Comparison of ENCODE assay signal across 15 mouse cellular contexts in genomic region chr17:83902523-83902922, GRCm38 (mm10). TPM values are rescaled to one million over a fixed set of nuclear protein-coding genes. Genes with fewer than 3 reads are reported as not detected.
DNase-seq lines count a peak whose midpoint lies in the region; ATAC-seq and TF ChIP-seq lines count a peak whose summit lies in the region.
"Had no signal": no experiment of that assay in that cellular context is flagged by ENCODE, and none has a peak within 500 bp of the region (broad histone marks: within the 10 kb centered on the region; RNA-seq: fewer than 3 reads in every experiment).

No protein-coding gene starts in this region.

- 0 out of 2 replicates have a peak, but pooled peaks cover 6% of the 10 kb centered on the region for H3K27me3 ChIP-seq in hindbrain, embryonic 10.5 days (ENCODE audit: insufficient read depth, poor library complexity, severe bottlenecking)
- no peaks in the 10 kb centered on the region for H3K27me3 ChIP-seq in hindbrain, embryonic 12.5 days
- no peaks in the 10 kb centered on the region for H3K27me3 ChIP-seq in limb, embryonic 11.5 days (ENCODE audit: control insufficient read depth, insufficient read depth, low read length)
- H3K27me3 ChIP-seq in forebrain, embryonic 12.5 days = peaks cover 2% of the 10 kb centered on the region
- no peaks in the 10 kb centered on the region for H3K27me3 ChIP-seq in midbrain, postnatal 0 days (ENCODE audit: insufficient read depth, low read length)
- H3K27me3 ChIP-seq: hindbrain, embryonic 15.5 days; Patski had no signal

- H3K4me3 ChIP-seq in hindbrain, embryonic 10.5 days = no peak overlapping the region
- no peak overlapping the region for H3K4me3 ChIP-seq in hindbrain, embryonic 12.5 days
- H3K4me3 ChIP-seq in limb, embryonic 11.5 days (ENCODE audit: low read depth, low read length) = no peak overlapping the region
- H3K4me3 ChIP-seq in forebrain, embryonic 12.5 days (replicated peaks) = no peak overlapping the region
- no peak overlapping the region for H3K4me3 ChIP-seq in midbrain, postnatal 0 days (ENCODE audit: low read depth, low read length)
- H3K4me3 ChIP-seq: heart, adult 2 months; hindbrain, embryonic 15.5 days had no signal

- DNase-seq in hindbrain, embryonic 10.5 days (ENCODE audit: low spot score) = no peak
- peak; percentile 51 for DNase-seq in limb, embryonic 11.5 days (ENCODE audit: low spot score)
- DNase-seq in thymus, postnatal 0 days (ENCODE audit: low spot score) = peak; percentile 66
- no peak for DNase-seq in layer of hippocampus, postnatal 25 days (ENCODE audit: extremely low spot score in 1 of 2, low spot score in 1 of 2)
- no peak for DNase-seq in midbrain, postnatal 0 days (ENCODE audit: low spot score)
- DNase-seq: cerebellum, postnatal 36 days; heart, adult 2 months; kidney, adult 8-10 months; liver, postnatal 0 days had no signal

- TF ChIP-seq CTCF in midbrain, postnatal 0 days (IDR thresholded peaks at IDR 0.05) = no peak

- ATAC-seq in hindbrain, embryonic 12.5 days (ENCODE audit: low FRiP score) = no peak
- peak; percentile 17; the same call in 1 of the 2 replicates for ATAC-seq in common myeloid progenitor, adult 5-6 weeks (replicated peaks; ENCODE audit: low read depth, poor library complexity, severe bottlenecking)
- no peak for ATAC-seq in limb, embryonic 11.5 days (ENCODE audit: insufficient number of reproducible peaks, low FRiP score, low TSS enrichment, low read depth)
- no peak for ATAC-seq in forebrain, embryonic 12.5 days (ENCODE audit: low FRiP score)
- no peak for ATAC-seq in midbrain, postnatal 0 days (ENCODE audit: low FRiP score)
- ATAC-seq: liver, postnatal 0 days; Patski had no signal

- no peak overlapping the region for H3K4me2 ChIP-seq in hindbrain, embryonic 12.5 days (replicated peaks)
- H3K4me2 ChIP-seq in limb, embryonic 11.5 days (ENCODE audit: low read depth, severe bottlenecking) = no peak overlapping the region
- no peak overlapping the region for H3K4me2 ChIP-seq in forebrain, embryonic 12.5 days
- no peak overlapping the region for H3K4me2 ChIP-seq in midbrain, postnatal 0 days (ENCODE audit: low read depth, low read length, poor library complexity, severe bottlenecking)
- H3K4me2 ChIP-seq: hindbrain, embryonic 15.5 days had no signal

- WGBS in hindbrain, embryonic 10.5 days = 61% methylated on average over 3 of the region's 3 CpGs
- 61% methylated on average over 3 of the region's 3 CpGs for WGBS in hindbrain, embryonic 12.5 days
- WGBS in limb, embryonic 11.5 days = 37% methylated on average over 3 of the region's 3 CpGs
- 87% methylated on average over 3 of the region's 3 CpGs for WGBS in forebrain, embryonic 12.5 days
- WGBS in midbrain, postnatal 0 days = 79% methylated on average over 3 of the region's 3 CpGs

- peaks cover 23% of the 10 kb centered on the region for H3K4me1 ChIP-seq in hindbrain, embryonic 10.5 days (replicated peaks)
- peaks cover 9% of the 10 kb centered on the region; the same call in 1 of the 2 replicates for H3K4me1 ChIP-seq in hindbrain, embryonic 12.5 days
- H3K4me1 ChIP-seq in limb, embryonic 11.5 days (ENCODE audit: control insufficient read depth, insufficient read depth, low read length) = peaks cover 29% of the 10 kb centered on the region
- no peaks in the 10 kb centered on the region for H3K4me1 ChIP-seq in forebrain, embryonic 12.5 days
- no peaks in the 10 kb centered on the region; the same call in 1 of the 2 replicates for H3K4me1 ChIP-seq in midbrain, postnatal 0 days (ENCODE audit: insufficient read depth, low read length)

- no peaks in the 10 kb centered on the region for H3K36me3 ChIP-seq in hindbrain, embryonic 10.5 days
- no peaks in the 10 kb centered on the region for H3K36me3 ChIP-seq in hindbrain, embryonic 12.5 days
- no peaks in the 10 kb centered on the region for H3K36me3 ChIP-seq in limb, embryonic 11.5 days (ENCODE audit: control insufficient read depth, insufficient read depth, low read length)
- no peaks in the 10 kb centered on the region for H3K36me3 ChIP-seq in forebrain, embryonic 12.5 days (replicated peaks)
- no peaks in the 10 kb centered on the region for H3K36me3 ChIP-seq in midbrain, postnatal 0 days (ENCODE audit: insufficient read depth, low read length)
- H3K36me3 ChIP-seq: hindbrain, embryonic 15.5 days had no signal

- H3K9ac ChIP-seq in hindbrain, embryonic 12.5 days = no peak overlapping the region
- H3K9ac ChIP-seq in limb, embryonic 11.5 days (ENCODE audit: low read length) = no peak overlapping the region
- no peak overlapping the region for H3K9ac ChIP-seq in forebrain, embryonic 12.5 days
- H3K9ac ChIP-seq in midbrain, postnatal 0 days (replicated peaks; ENCODE audit: low read length, poor library complexity, severe bottlenecking) = no peak overlapping the region
- H3K9ac ChIP-seq: hindbrain, embryonic 15.5 days; liver, postnatal 0 days had no signal

- peak overlapping the region; percentile 60 for H3K27ac ChIP-seq in hindbrain, embryonic 10.5 days
- no peak overlapping the region for H3K27ac ChIP-seq in hindbrain, embryonic 12.5 days
- H3K27ac ChIP-seq in limb, embryonic 11.5 days (replicated peaks; ENCODE audit: low read depth, low read length) = peak overlapping the region; percentile 30; the same call in 1 of the 2 replicates
- H3K27ac ChIP-seq in forebrain, embryonic 12.5 days = no peak overlapping the region
- no peak overlapping the region for H3K27ac ChIP-seq in midbrain, postnatal 0 days (ENCODE audit: low read depth, low read length)
- H3K27ac ChIP-seq: hindbrain, embryonic 15.5 days had no signal

- no peaks in the 10 kb centered on the region for H3K9me3 ChIP-seq in hindbrain, embryonic 10.5 days
- no peaks in the 10 kb centered on the region for H3K9me3 ChIP-seq in hindbrain, embryonic 12.5 days (replicated peaks)
- H3K9me3 ChIP-seq in limb, embryonic 11.5 days (ENCODE audit: control insufficient read depth, low read length) = no peaks in the 10 kb centered on the region
- H3K9me3 ChIP-seq in forebrain, embryonic 12.5 days = no peaks in the 10 kb centered on the region
- 0 out of 2 replicates have a peak, but pooled peaks cover 2% of the 10 kb centered on the region for H3K9me3 ChIP-seq in midbrain, postnatal 0 days (ENCODE audit: low read length)
- H3K9me3 ChIP-seq: hindbrain, embryonic 15.5 days had no signal

RNA-seq across cellular contexts. Expression of gene Haao, which starts 54.8 kb away (rescaled TPM):
- polyA plus RNA-seq in hindbrain, embryonic 10.5 days (2016; fragmentation: Nextera tagmentation; extraction: Ambion mirVana) = 0.41 and 0.54 TPM in 2 replicates
- 0.30 TPM in 1 of 2 replicates, not detected in the other for polyA plus RNA-seq in hindbrain, embryonic 12.5 days (2016; fragmentation: Nextera tagmentation; extraction: Ambion mirVana)
- total RNA-seq in common myeloid progenitor, adult 5-6 weeks (2017) = 14.6 and 40.0 TPM in 2 replicates
- 0.43 and 0.91 TPM in 2 replicates for polyA plus RNA-seq in limb, embryonic 11.5 days (2014; fragmentation: Nextera tagmentation; extraction: Ambion mirVana)
- polyA plus RNA-seq in thymus, postnatal 0 days (2015; fragmentation: Nextera tagmentation; extraction: Ambion mirVana) = 5.6 and 5.9 TPM in 2 replicates
- not detected in 2 replicates for polyA plus RNA-seq in forebrain, embryonic 12.5 days (2016; fragmentation: Nextera tagmentation; extraction: Ambion mirVana)
- not detected for total RNA-seq in layer of hippocampus, postnatal 25 days (2021)
- not detected in 2 replicates for total RNA-seq in midbrain, postnatal 0 days (2014; rRNA removed)
- 0.23 and 0.56 TPM in 2 replicates for polyA plus RNA-seq in midbrain, postnatal 0 days (2015; fragmentation: Nextera tagmentation; extraction: Ambion mirVana)
- total RNA-seq: left cerebral cortex, postnatal 10 days had no signal
- polyA plus RNA-seq: Patski had no signal

Comparison
In these comparisons a context has a peak if more than half of its experiments do, and no peak if none do; other contexts are left out.
1. H3K27ac ChIP-seq: peak in hindbrain, embryonic 10.5 days (single experiment) and limb, embryonic 11.5 days (single experiment); none in hindbrain, embryonic 12.5 days (single experiment), forebrain, embryonic 12.5 days (single experiment) and midbrain, postnatal 0 days (single experiment).
2. DNase-seq: peak in limb, embryonic 11.5 days (single experiment) and thymus, postnatal 0 days (single experiment); none in hindbrain, embryonic 10.5 days (single experiment), layer of hippocampus, postnatal 25 days (0 of 2) and midbrain, postnatal 0 days (single experiment).